Mouse (Mus musculus) intestine, postnatal 0 days (tissue): ENCODE measurements around the gene Muc3. TPM values are rescaled to one million over a fixed set of nuclear protein-coding genes. Genes with fewer than 3 reads are reported as not detected.

Experiments
- ATAC-seq: fragments of 200-750 bp; cut with Nextera tagmentation; 2 replicates; pipeline ENCODE4 v1.8.0; 2017; ENCODE audit warnings: mild to moderate bottlenecking, moderate TSS enrichment, moderate library complexity
- H3K27ac ChIP-seq: fragments of 300-500 bp; sonication (generic); 2 replicates; pipeline ENCODE4 v1.5.1; 2014; ENCODE audit warnings: mild to moderate bottlenecking, low read depth, low read length, moderate library complexity
- H3K27me3 ChIP-seq: fragments of 300-500 bp; sonication (generic); replicated peaks from 2 replicates; pipeline ENCODE4 v1.6.1; 2014; ENCODE audit warnings: low read length, mixed read lengths; ENCODE audit not compliant: control insufficient read depth, insufficient read depth
- H3K36me3 ChIP-seq: fragments of 300-500 bp; sonication (generic); 2 replicates; pipeline ENCODE4 v1.6.1; 2014; ENCODE audit warnings: mild to moderate bottlenecking, moderate library complexity; ENCODE audit not compliant: control insufficient read depth, insufficient read depth
- H3K4me1 ChIP-seq: fragments of 300-500 bp; sonication (generic); replicated peaks from 2 replicates; pipeline ENCODE4 v1.6.1; 2014; ENCODE audit warnings: antibody characterized with exemption, low read length, mixed read lengths; ENCODE audit not compliant: control insufficient read depth, insufficient read depth
- H3K4me2 ChIP-seq: fragments of 300-500 bp; sonication (generic); replicated peaks from 2 replicates; pipeline ENCODE4 v1.6.1; 2014; ENCODE audit warnings: low read depth, mild to moderate bottlenecking, moderate library complexity
- H3K4me3 ChIP-seq: fragments of 300-500 bp; sonication (generic); 2 replicates; pipeline ENCODE4 v1.5.1; 2014; ENCODE audit warnings: low read depth, low read length
- H3K9ac ChIP-seq: fragments of 300-500 bp; sonication (generic); 2 replicates; pipeline ENCODE4 v1.6.1; 2014; ENCODE audit warnings: mild to moderate bottlenecking, low read depth, low read length
- H3K9me3 ChIP-seq: fragments of 300-500 bp; sonication (generic); 2 replicates; pipeline ENCODE4 v1.6.1; 2016; ENCODE audit warnings: mixed run types; ENCODE audit not compliant: control insufficient read depth
- CTCF ChIP-seq: sonication (generic); IDR thresholded peaks from 2 replicates; pipeline ENCODE4 v1.5.1; 2016; ENCODE audit warnings: low read depth, mild to moderate bottlenecking, control low read depth, antibody characterized with exemption, moderate library complexity
- WGBS: fragments of 180-500 bp; shearing (Covaris S2); extraction: QIAGEN DNeasy Blood & Tissue Kit; methylation state at CpG from one replicate; pipeline ENCODE4 v1.1.7; 2014; 5-methylcytosine and 5-hydroxymethylcytosine counted together
- polyA plus RNA-seq: library from polyadenylated mRNA; unstranded; fragments of >200 nt; fragmentation: Nextera tagmentation; extraction: Ambion mirVana; gene quantifications from 2 replicates; pipeline ENCODE4 v1.2.1, GENCODE M21; 2015

Muc3 gene
- polyA plus RNA-seq, 1 experiment from 2014 or later = 42.9 TPM

GRCm38 (mm10) chr5:137173967-137174366, 24.8 kb upstream of the Muc3 start:
- no peak for TF ChIP-seq CTCF
- H3K9ac ChIP-seq = no peak overlapping the region
- H3K4me3 ChIP-seq = no peak overlapping the region
- no peaks in the 10 kb centered on the region for H3K9me3 ChIP-seq
- ATAC-seq = no peak
- 40% methylated on average over 6 of the region's 6 CpGs for WGBS
- no peaks in the 10 kb centered on the region for H3K27me3 ChIP-seq
- no peak overlapping the region for H3K4me2 ChIP-seq
- H3K27ac ChIP-seq = no peak overlapping the region
- H3K36me3 ChIP-seq = no peaks in the 10 kb centered on the region
- peaks cover 6% of the 10 kb centered on the region; the same call in 1 of the 2 replicates for H3K4me1 ChIP-seq

GRCm38 (mm10) chr5:137172591-137172990, 23.5 kb upstream of the Muc3 start:
- Histone ChIP-seq H3K4me1 (peaks cover 6% of the 10 kb centered on the region; the same call in 1 of the 2 replicates), H3K4me3 (no peak overlapping the region), H3K9me3 (no peaks in the 10 kb centered on the region), H3K27me3 (no peaks in the 10 kb centered on the region), H3K9ac (no peak overlapping the region), H3K27ac (no peak overlapping the region), H3K36me3 (no peaks in the 10 kb centered on the region), H3K4me2 (no peak overlapping the region)
- TF ChIP-seq CTCF = no peak
- WGBS = 27% methylated on average over 1 of the region's 1 CpGs
- no peak for ATAC-seq

- Histone ChIP-seq H3K36me3 (no peaks in the 10 kb centered on the region), H3K9me3 (no peaks in the 10 kb centered on the region), H3K4me2 (no peak overlapping the region), H3K4me3 (no peak overlapping the region), H3K27me3 (no peaks in the 10 kb centered on the region), H3K9ac (no peak overlapping the region), H3K27ac (no peak overlapping the region), H3K4me1 (peaks cover 11% of the 10 kb centered on the region; the same call in 1 of the 2 replicates)
- ATAC-seq = no peak
- whole genome bisulfite sequencing = 43% methylated on average over 7 of the region's 7 CpGs
- no peak for TF ChIP-seq CTCF
Observed at GRCm38 (mm10) chr5:137171478-137171877, 22.4 kb upstream of the Muc3 start.

GRCm38 (mm10) chr5:137170836-137171380, 21.8 kb upstream of the Muc3 start:
- H3K36me3 ChIP-seq = no peaks in the 10 kb centered on the region
- TF ChIP-seq CTCF = no peak
- no peak overlapping the region for H3K4me3 ChIP-seq
- H3K4me1 ChIP-seq = peaks cover 11% of the 10 kb centered on the region; the same call in 1 of the 2 replicates
- no peak overlapping the region for H3K4me2 ChIP-seq
- peak; percentile 47 for ATAC-seq
- no peak overlapping the region for H3K9ac ChIP-seq
- no peaks in the 10 kb centered on the region for H3K9me3 ChIP-seq
- H3K27me3 ChIP-seq = no peaks in the 10 kb centered on the region
- WGBS = 43% methylated on average over 9 of the region's 9 CpGs
- peak overlapping the region; percentile 11; the same call in 1 of the 2 replicates for H3K27ac ChIP-seq

GRCm38 (mm10) chr5:137167539-137167938, 18.4 kb upstream of the Muc3 start:
- peak; percentile 82 for ATAC-seq
- Histone ChIP-seq H3K9ac (no peak overlapping the region), H3K4me1 (peaks cover 11% of the 10 kb centered on the region; the same call in 1 of the 2 replicates), H3K4me3 (no peak overlapping the region), H3K27me3 (no peaks in the 10 kb centered on the region), H3K27ac (no peak overlapping the region), H3K4me2 (no peak overlapping the region), H3K36me3 (no peaks in the 10 kb centered on the region), H3K9me3 (no peaks in the 10 kb centered on the region)
- no peak for TF ChIP-seq CTCF
- 43% methylated on average over 6 of the region's 6 CpGs for WGBS

GRCm38 (mm10) chr5:137166012-137166411, 16.9 kb upstream of the Muc3 start:
- Histone ChIP-seq H3K9me3 (no peaks in the 10 kb centered on the region), H3K27me3 (no peaks in the 10 kb centered on the region), H3K4me3 (0 out of 2 replicates have a peak overlapping the region, but pooled peaks have one; percentile 16), H3K36me3 (no peaks in the 10 kb centered on the region), H3K4me2 (peak overlapping the region; percentile 53), H3K9ac (no peak overlapping the region), H3K27ac (no peak overlapping the region), H3K4me1 (peaks cover 6% of the 10 kb centered on the region; the same call in 1 of the 2 replicates)
- peak; percentile 56; the same call in 1 of the 2 replicates for ATAC-seq
- WGBS = 38% methylated on average over 9 of the region's 9 CpGs
- TF ChIP-seq CTCF = no peak

GRCm38 (mm10) chr5:137161853-137162252, 12.7 kb upstream of the Muc3 start:
- Histone ChIP-seq H3K4me2 (no peak overlapping the region), H3K27me3 (no peaks in the 10 kb centered on the region), H3K9me3 (no peaks in the 10 kb centered on the region), H3K4me3 (no peak overlapping the region), H3K36me3 (no peaks in the 10 kb centered on the region), H3K9ac (no peak overlapping the region), H3K4me1 (no peaks in the 10 kb centered on the region), H3K27ac (no peak overlapping the region)
- no peak for TF ChIP-seq CTCF
- 68% methylated on average over 4 of the region's 4 CpGs for WGBS
- ATAC-seq = no peak
